Mouse (Mus musculus) CH12.LX (cell line): Measurements from ENCODE around the gene Tmem205.

Source experiments
- CHD2 ChIP-seq: IDR thresholded peaks from 2 replicates; pipeline ENCODE4 v1.6.1; 2011; ENCODE audit warnings: low read length, improper control_type of control experiment
- CTCF ChIP-seq, 2 experiments: IDR thresholded peaks in 1 of 2; conservative IDR thresholded peaks in 1 of 2; 2 replicates each; pipeline ENCODE4 v1.5.1; 2011 to 2012; ENCODE audit warnings: low read depth in 2 of 2, low read length in 2 of 2, improper control_type of control experiment in 1 of 2, inconsistent platforms in 1 of 2, mild to moderate bottlenecking in 1 of 2, moderate library complexity in 1 of 2
- E2F4 ChIP-seq: IDR thresholded peaks from 2 replicates; pipeline ENCODE4 v1.6.1; 2011; ENCODE audit warnings: low read depth, low read length, improper control_type of control experiment; ENCODE audit not compliant: insufficient replicate concordance
- EP300 ChIP-seq: IDR thresholded peaks from 2 replicates; pipeline ENCODE4 v1.6.1; 2011; ENCODE audit warnings: low read length, improper control_type of control experiment
- GABPA ChIP-seq: IDR thresholded peaks from 2 replicates; pipeline ENCODE4 v1.6.1; 2012; ENCODE audit warnings: low read depth, low read length, improper control_type of control experiment, inconsistent platforms; ENCODE audit not compliant: insufficient replicate concordance
- IRF4 ChIP-seq: IDR thresholded peaks from 2 replicates; pipeline ENCODE4 v1.6.1; 2014; ENCODE audit warnings: low read depth, mild to moderate bottlenecking, inconsistent platforms, low read length, improper control_type of control experiment
- KAT2A ChIP-seq: IDR thresholded peaks from 2 replicates; pipeline ENCODE4 v1.6.1; 2012; ENCODE audit warnings: low read length, improper control_type of control experiment, inconsistent platforms; ENCODE audit not compliant: insufficient replicate concordance
- MAX ChIP-seq: IDR thresholded peaks from 2 replicates; pipeline ENCODE4 v1.6.1; 2011; ENCODE audit warnings: low read length, improper control_type of control experiment
- MAZ ChIP-seq: IDR thresholded peaks from 2 replicates; pipeline ENCODE4 v1.6.1; 2012; ENCODE audit warnings: low read depth, mild to moderate bottlenecking, inconsistent platforms, low read length, improper control_type of control experiment, moderate library complexity
- MYC ChIP-seq: IDR thresholded peaks from 2 replicates; pipeline ENCODE4 v1.6.1; 2011; ENCODE audit warnings: low read depth, mild to moderate bottlenecking, improper control_type of control experiment, low read length
- POLR2A ChIP-seq: IDR thresholded peaks from 2 replicates; pipeline ENCODE4 v1.6.1; 2011; ENCODE audit warnings: low read depth, mild to moderate bottlenecking, improper control_type of control experiment, low read length
- TCF12 ChIP-seq: IDR thresholded peaks from 2 replicates; pipeline ENCODE4 v1.6.1; 2014; ENCODE audit warnings: low read depth, mild to moderate bottlenecking, inconsistent platforms, low read length, improper control_type of control experiment
- ZKSCAN1 ChIP-seq: IDR thresholded peaks from 2 replicates; pipeline ENCODE4 v1.6.1; 2012; ENCODE audit warnings: low read depth, inconsistent platforms, low read length, improper control_type of control experiment, borderline replicate concordance
- ZNF384 ChIP-seq: IDR thresholded peaks from 2 replicates; pipeline ENCODE4 v1.6.1; 2012; ENCODE audit warnings: low read depth, low read length, improper control_type of control experiment, inconsistent platforms

- TF ChIP-seq POLR2A = no peak
- no peak for TF ChIP-seq CHD2
- no peak for TF ChIP-seq ZNF384
- TF ChIP-seq CTCF (conservative IDR thresholded peaks at IDR 0.05 in 1 of 2, IDR thresholded peaks at IDR 0.05 in 1 of 2; ENCODE audit: low read depth in 2 of 2, low read length in 2 of 2) = peak in 1 of 2 experiments; percentile 9; a peak in 1 of 4 replicates
- TF ChIP-seq MAX = no peak
- TF ChIP-seq EP300 = no peak
- no peak for TF ChIP-seq KAT2A
- no peak for TF ChIP-seq IRF4
- TF ChIP-seq MYC = no peak
- no peak for TF ChIP-seq GABPA
- TF ChIP-seq TCF12 = no peak
- no peak for TF ChIP-seq MAZ
- no peak for TF ChIP-seq ZKSCAN1
- no peak for TF ChIP-seq E2F4
Observed at GRCm38 (mm10) chr9:21962416-21963059, 35.2 kb upstream of the Tmem205 start.
